Mouse (Mus musculus): ENCODE measurements around the gene Fam43b.

The Fam43b gene

GRCm38 (mm10) chr4:138393703-138394102 is 2.6 kb downstream of the Fam43b start:
- no peak for DNase-seq

- no peak for DNase-seq
Observed at GRCm38 (mm10) chr4:138383789-138384188, 12.5 kb downstream of the Fam43b start.

- no peak for DNase-seq
Observed at GRCm38 (mm10) chr4:138382462-138382861, 13.9 kb downstream of the Fam43b start.

- no peak for DNase-seq
Observed at GRCm38 (mm10) chr4:138380132-138380689, 16.1 kb downstream of the Fam43b start.

GRCm38 (mm10) chr4:138379091-138379840 is 17.1 kb downstream of the Fam43b start:
- peak; percentile 45 for DNase-seq

GRCm38 (mm10) chr4:138377526-138377925 is 18.8 kb downstream of the Fam43b start:
- DNase-seq, result peak; percentile 14

GRCm38 (mm10) chr4:138375117-138375516 is 21.2 kb downstream of the Fam43b start:
- DNase-seq, result no peak

- DNase-seq, result no peak
Observed at GRCm38 (mm10) chr4:138370996-138371516, 25.3 kb downstream of the Fam43b start.

- no peak for DNase-seq
Observed at GRCm38 (mm10) chr4:138368498-138369260, 27.6 kb downstream of the Fam43b start.

- peak; percentile 80 for DNase-seq
Observed at GRCm38 (mm10) chr4:138367641-138368497, 28.5 kb downstream of the Fam43b start, which contains the start of gene Cda. TSS of gene Cda (minus strand) at chr4:138367992.

GRCm38 (mm10) chr4:138366561-138366960 is 29.8 kb downstream of the Fam43b start:
- no peak for DNase-seq

- no peak for DNase-seq
Observed at GRCm38 (mm10) chr4:138363511-138363910, 32.8 kb downstream of the Fam43b start.

GRCm38 (mm10) chr4:138362883-138363282 is 33.4 kb downstream of the Fam43b start:
- no peak for DNase-seq

GRCm38 (mm10) chr4:138361370-138361821 is 34.9 kb downstream of the Fam43b start:
- DNase-seq, result no peak

- DNase-seq, result no peak
Observed at GRCm38 (mm10) chr4:138358176-138358575, 38.2 kb downstream of the Fam43b start.

- no peak for DNase-seq
Observed at GRCm38 (mm10) chr4:138356551-138356950, 39.8 kb downstream of the Fam43b start.

- no peak for DNase-seq
Observed at GRCm38 (mm10) chr4:138356141-138356540, 40.2 kb downstream of the Fam43b start.

- no peak for DNase-seq
Observed at GRCm38 (mm10) chr4:138355496-138355895, 40.8 kb downstream of the Fam43b start.

- no peak for DNase-seq
Observed at GRCm38 (mm10) chr4:138353438-138354171, 42.7 kb downstream of the Fam43b start.

- no peak for DNase-seq
Observed at GRCm38 (mm10) chr4:138352692-138353091, 43.6 kb downstream of the Fam43b start.

GRCm38 (mm10) chr4:138351821-138352220 is 44.5 kb downstream of the Fam43b start:
- no peak for DNase-seq

GRCm38 (mm10) chr4:138348716-138349115 is 47.6 kb downstream of the Fam43b start:
- DNase-seq, result no peak

All from liver (tissue).